Mouse (Mus musculus) mouse embryonic stem cell (cell line): ENCODE measurements around the gene Slc9a9.

Experiments
- in situ Hi-C, 2 experiments: fragments of 300-500 bp; cut with MboI; formaldehyde crosslinking; loops; 1 replicate in 1 of 2; 3 replicates in 1 of 2; pipeline ENCODE4 v1.14.3; 2019 to 2020; ENCODE audit warnings: low sequenced_read_pairs in 2 of 2, low pct_unique_long_range_greater_than_20kb in 1 of 2, mixed read lengths in 1 of 2; ENCODE audit not compliant: unreplicated experiment in 1 of 2

Gene Slc9a9

GRCm38 (mm10) chr9:95153966-95154365 is 484.3 kb downstream of the Slc9a9 start:
- in situ Hi-C loops = no loop called here

GRCm38 (mm10) chr9:95157948-95158347 is 488.2 kb downstream of the Slc9a9 start:
- in situ Hi-C loops = no loop called here

GRCm38 (mm10) chr9:95158916-95159315 is 489.2 kb downstream of the Slc9a9 start:
- in situ Hi-C loops = no loop called here

GRCm38 (mm10) chr9:95160575-95161300 is 491.0 kb downstream of the Slc9a9 start:
- in situ Hi-C loops = no loop called here

- in situ Hi-C loops = no loop called here
Observed at GRCm38 (mm10) chr9:95161699-95162098, 492.0 kb downstream of the Slc9a9 start.

GRCm38 (mm10) chr9:95166224-95166623 is 496.5 kb downstream of the Slc9a9 start:
- in situ Hi-C loops = no loop called here

- in situ Hi-C loops = no loop called here
Observed at GRCm38 (mm10) chr9:95167806-95168205, 498.1 kb downstream of the Slc9a9 start.

GRCm38 (mm10) chr9:95168487-95169008 is 498.8 kb downstream of the Slc9a9 start:
- in situ Hi-C loops = no loop called here

GRCm38 (mm10) chr9:95178170-95178569 is 508.5 kb downstream of the Slc9a9 start:
- in situ Hi-C loops = no loop called here

- in situ Hi-C loops = no loop called here
Observed at GRCm38 (mm10) chr9:95180005-95180404, 510.3 kb downstream of the Slc9a9 start.

- in situ Hi-C loops = no loop called here
Observed at GRCm38 (mm10) chr9:95180569-95180968, 510.9 kb downstream of the Slc9a9 start.

- in situ Hi-C loops = no loop called here
Observed at GRCm38 (mm10) chr9:95181241-95182043, 511.7 kb downstream of the Slc9a9 start.

GRCm38 (mm10) chr9:95182272-95182671 is 512.6 kb downstream of the Slc9a9 start:
- in situ Hi-C loops = no loop called here

- in situ Hi-C loops = no loop called here
Observed at GRCm38 (mm10) chr9:95184453-95184852, 514.7 kb downstream of the Slc9a9 start.

GRCm38 (mm10) chr9:95185840-95186239 is 516.1 kb downstream of the Slc9a9 start:
- in situ Hi-C loops = no loop called here

- in situ Hi-C loops = no loop called here
Observed at GRCm38 (mm10) chr9:95186386-95187289, 516.9 kb downstream of the Slc9a9 start.

GRCm38 (mm10) chr9:95188362-95189217 is 518.9 kb downstream of the Slc9a9 start:
- in situ Hi-C loops = no loop called here

- in situ Hi-C loops = no loop called here
Observed at GRCm38 (mm10) chr9:95189218-95189605, 519.5 kb downstream of the Slc9a9 start.
